Mouse (Mus musculus): Measurements from ENCODE around the gene Lmo7.

Gene Lmo7

DNA sequence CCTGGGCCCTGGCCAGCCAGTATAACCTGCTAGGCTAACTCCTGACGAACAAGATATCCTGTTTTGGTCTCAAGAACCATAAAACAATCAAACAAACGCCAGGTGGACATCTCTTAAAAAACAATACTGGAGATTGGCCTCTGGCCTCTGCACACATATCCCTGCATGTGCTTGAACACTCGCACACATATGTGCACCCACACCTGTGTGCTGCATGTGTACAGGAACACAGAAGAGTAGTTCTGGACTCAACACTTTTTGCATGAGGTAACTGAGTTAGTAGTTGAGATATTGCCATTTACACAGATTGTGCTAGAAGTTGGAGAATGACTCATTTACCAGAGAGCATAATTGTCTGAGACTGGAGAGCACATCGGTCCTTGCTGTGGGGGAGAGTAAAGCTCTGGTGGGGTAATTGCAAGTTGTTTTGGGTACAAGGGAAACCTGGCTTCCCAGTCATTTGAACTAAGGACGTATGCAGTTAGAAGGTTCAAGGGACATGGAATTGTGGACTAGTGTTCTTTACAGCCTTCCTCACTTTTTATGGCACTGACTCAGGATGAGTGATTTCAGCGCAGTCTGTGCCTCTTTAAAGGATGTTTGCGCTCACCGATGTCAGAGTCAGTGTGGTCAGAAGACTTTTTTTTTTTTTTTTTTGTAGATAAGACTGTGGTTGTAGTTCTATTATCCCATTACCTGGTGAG, 148.7 kb downstream of the Lmo7 start:
- no peak for DNase-seq (ENCODE audit: low spot score)

GRCm38 (mm10) chr14:101879050-101879694, 149.4 kb downstream of the Lmo7 start:
- DNase-seq (ENCODE audit: low spot score) = no peak

DNA sequence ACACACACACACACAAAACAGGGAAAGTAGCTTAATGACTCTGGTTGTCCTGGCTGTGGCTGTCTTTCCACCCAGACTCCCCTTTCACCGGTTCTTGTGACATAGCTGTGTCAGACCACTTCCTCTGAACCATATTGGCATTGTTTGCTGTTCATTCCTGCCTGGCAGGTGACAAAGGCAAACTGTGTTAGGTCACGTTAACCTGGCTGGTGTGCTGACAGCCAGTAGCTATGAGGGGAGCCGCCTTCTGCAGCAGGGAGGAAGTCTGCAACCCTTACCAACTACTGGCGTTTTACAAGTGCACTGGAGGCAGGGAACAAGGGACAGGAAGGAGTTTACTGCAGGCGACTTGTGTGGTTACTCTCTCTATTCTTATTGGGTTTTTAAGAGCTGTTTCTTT, 153.2 kb downstream of the Lmo7 start:
- DNase-seq (ENCODE audit: low spot score) = no peak

DNA sequence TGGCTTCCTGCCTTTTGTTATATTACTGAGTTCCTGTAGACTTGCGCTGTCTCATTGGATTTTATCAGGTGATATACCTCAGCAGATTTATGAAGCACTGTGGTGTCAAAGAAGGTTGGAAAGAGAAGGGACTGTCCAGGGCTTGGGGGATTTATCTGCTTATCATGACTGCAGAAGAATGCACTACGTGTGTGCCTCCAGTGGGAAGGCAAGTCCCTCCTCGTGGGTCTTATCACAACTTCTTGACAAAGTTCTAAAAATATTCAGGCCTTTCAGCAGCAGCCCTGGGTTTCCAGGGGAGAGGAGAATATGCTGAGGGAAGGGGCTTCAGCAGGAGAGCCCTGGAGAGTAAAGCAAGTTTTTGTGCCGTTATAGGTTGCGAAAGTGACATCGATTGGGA, 154.0 kb downstream of the Lmo7 start:
- DNase-seq (ENCODE audit: low spot score) = no peak

DNA sequence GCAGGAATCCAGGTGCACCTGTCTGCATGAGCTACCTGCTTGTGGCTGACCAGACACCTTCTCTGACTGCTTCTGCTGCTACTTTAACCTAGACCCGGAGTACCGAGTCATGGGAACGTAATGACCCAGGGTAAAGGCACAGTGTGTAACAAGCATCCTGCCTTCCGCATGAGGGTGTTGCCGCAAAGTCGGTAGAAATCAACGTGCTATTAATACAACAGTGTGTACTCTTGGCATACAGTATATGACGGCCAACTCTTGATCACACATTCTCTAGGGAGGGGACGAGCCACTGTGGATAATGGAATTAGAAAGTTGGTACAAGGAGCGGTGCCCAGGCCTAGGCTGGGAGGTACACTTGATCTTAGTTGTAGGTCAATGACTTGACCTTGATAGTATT, 156.6 kb downstream of the Lmo7 start:
- DNase-seq (ENCODE audit: low spot score) = no peak

DNA sequence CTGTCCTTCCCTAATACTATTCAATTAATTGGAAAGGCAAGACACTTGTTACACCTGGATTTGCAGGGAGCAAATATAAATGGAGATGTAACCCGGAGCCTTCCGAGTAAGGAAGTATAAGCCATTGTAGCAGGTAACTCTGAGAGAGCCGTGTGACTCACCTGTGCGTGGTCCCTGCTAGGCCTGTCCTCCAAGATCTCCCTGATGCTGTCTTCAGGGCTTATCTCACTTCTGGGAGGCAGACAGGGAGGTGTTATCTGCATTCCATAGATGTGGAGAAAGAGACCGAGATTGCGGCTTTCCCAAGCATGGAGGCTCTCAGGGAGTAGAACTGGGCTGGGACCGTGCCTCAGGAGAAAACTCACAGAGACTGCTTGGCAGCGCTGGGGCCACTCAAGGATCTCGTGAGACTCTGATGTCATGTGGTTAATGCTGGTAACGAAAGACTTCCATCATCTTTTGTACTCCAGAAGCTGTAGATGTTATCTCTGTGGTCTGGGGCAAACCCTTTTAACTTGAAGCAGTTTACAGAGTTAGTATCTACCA, 162.2 kb downstream of the Lmo7 start:
- no peak for DNase-seq (ENCODE audit: low spot score)

DNA sequence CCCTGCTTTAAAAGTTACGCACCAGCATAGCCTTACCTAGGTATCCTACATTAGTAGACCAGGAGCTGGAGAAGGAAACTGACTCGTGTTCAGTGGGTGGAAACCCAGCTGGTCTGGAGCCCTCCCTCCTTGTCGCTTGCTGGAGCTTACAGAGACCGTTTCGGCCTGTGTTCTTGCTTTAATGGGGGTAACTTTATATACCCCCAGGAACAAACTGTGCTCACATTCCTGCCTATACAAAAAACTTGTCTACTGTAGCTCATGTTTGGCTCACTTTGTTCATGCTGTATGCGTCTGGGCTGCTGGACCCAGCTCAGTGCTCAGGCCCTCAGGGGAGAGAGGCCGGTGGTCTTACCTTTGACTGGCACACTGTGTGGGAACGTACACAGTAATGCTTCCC, 162.7 kb downstream of the Lmo7 start:
- DNase-seq (ENCODE audit: low spot score) = no peak

GRCm38 (mm10) chr14:101893215-101893614, 163.5 kb downstream of the Lmo7 start:
- no peak for DNase-seq (ENCODE audit: low spot score)

DNA sequence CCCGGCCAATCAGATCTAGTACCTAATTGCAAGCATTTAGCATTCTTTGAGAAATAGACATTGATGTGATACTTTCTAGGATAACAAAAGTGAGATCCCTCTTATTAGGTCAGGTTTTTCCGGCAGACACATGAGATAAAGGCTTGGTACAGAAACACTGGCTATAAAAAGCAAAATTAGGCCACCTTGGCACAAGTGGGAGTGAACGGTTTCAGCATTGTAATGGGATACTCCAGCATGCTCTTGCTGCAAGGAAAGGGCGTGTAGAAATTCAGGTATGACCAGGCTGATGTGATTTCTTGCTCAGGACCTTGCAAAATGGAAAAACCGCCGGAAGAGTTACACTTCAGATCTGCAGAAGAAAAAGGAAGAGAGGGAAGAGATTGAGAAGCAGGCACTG, 168.5 kb downstream of the Lmo7 start:
- DNase-seq (ENCODE audit: low spot score) = no peak

GRCm38 (mm10) chr14:101901496-101901895, 171.7 kb downstream of the Lmo7 start:
- no peak for DNase-seq (ENCODE audit: low spot score)

DNA sequence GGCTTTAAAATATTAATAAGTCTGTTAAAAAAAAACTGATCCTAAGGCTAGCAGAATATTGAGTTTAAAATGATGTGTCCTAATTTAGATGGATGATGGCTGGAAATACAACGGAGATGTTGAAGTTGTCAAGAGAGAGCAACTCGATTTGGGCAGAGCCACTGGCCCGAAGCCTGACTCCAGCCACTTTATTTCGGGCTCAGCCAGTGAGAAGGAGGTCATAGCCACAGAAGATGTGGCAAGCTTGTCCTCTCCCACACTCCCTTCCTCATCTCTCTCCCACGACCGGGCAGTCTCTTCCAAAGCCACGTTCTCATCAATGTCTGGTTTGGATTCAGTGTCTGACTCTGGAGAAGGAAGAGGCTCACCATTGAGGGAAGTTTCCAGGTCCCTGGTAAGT, 172.2 kb downstream of the Lmo7 start:
- no peak for DNase-seq (ENCODE audit: low spot score)

GRCm38 (mm10) chr14:101903722-101904121, 174.0 kb downstream of the Lmo7 start:
- DNase-seq (ENCODE audit: low spot score) = no peak

DNA sequence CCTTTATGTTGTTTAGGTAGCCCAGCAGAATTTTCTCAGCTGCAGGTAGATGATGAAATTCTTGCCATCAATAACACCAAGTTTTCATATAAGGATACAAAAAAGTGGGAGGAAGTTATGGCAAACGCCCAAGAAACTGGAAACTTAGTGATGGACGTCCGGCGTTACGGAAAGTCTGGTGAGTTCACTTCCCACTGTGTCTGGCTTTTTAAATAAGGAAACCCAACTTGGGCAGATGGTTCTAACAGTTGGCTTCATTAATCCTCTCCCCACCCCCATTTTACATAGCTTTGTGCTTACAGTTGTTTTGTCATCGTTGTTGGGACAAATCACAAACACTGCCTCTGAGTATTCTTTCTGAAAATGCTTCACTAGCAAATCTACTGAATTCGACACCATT, 182.2 kb downstream of the Lmo7 start:
- no peak for DNase-seq (ENCODE audit: low spot score)

DNA sequence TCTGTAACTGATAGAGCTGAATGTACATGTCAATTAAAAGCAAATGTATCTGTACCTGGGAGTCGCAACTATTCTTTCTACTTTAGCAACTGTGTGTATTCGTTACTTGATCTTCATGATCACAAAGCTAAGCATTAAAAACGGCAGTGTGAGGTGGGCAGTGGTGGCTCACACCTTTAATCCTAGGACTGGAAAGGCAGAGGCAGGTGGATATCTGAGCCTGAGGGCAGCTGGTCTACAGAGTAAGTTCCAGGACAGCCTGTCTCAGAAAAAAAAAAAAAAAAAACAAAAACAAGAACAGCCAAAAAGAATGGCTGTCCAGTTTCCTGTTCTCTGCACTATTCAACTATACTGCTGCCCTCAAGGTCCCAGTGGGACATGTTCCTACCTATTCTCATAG, 182.6 kb downstream of the Lmo7 start:
- no peak for DNase-seq (ENCODE audit: low spot score)

- no peak for DNase-seq (ENCODE audit: low spot score)
These were observed 184.6 kb downstream of the Lmo7 start for GRCm38 (mm10) chr14:101914321-101914720.

DNA sequence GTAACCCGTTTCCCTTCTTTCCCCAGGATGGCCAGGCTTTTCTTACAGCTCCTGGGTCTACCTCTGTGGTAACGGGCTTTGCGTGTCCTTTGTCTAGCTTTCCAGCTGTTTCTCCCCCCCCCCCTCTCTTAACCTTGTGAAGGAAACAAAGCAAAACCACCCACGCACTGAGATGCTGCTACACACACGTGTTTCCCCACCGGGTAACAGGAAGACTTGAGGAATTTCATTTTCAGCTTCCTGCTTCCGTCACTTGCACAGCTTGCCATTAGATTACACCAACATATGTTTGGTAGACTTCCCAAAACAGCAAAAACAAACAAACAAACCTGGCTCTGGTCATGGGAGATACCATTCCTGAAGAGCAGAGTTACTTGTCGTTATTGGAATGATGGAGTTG, 186.1 kb downstream of the Lmo7 start:
- no peak for DNase-seq (ENCODE audit: low spot score)

- no peak for DNase-seq (ENCODE audit: low spot score)
These were observed 188.7 kb downstream of the Lmo7 start for GRCm38 (mm10) chr14:101918471-101918870.

- DNase-seq (ENCODE audit: low spot score) = no peak
These were observed 198.0 kb downstream of the Lmo7 start for GRCm38 (mm10) chr14:101927646-101928244.

GRCm38 (mm10) chr14:101930576-101931447, 201.1 kb downstream of the Lmo7 start:
- DNase-seq (ENCODE audit: low spot score) = no peak

DNA sequence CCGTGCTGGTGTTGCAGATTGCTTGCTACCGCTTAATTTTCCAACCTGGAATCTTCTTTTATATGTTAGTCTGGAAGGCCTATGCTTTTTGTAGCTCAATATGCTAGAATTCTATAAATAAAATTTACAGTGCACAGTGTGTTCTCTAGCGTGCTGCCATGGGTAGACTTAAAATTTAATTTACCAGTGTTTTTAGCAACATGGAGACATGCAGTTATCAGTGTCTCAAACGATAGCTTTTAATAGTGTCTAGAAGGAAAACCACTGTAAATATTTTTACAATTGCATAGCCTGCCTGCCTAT, 201.6 kb downstream of the Lmo7 start:
- no peak for DNase-seq (ENCODE audit: low spot score)

DNA sequence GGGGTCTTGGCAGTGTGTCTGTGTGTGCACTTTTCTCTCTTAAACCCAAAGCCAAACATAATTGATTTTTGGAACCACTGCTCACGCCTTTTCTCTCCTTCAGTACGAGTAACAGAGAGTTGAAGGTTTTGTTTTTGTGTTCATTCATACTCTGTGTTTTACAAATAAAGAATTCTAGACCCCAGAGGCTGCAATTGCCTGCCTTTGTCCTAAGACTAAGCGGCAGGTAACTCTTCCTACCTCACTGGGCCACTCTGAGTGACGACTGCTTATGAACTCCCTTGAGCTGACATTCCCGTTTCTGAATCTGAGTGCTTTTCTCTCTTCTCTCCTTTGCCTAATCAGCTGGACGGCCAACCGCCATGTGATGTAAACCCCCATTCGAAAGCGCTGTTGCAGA, 203.8 kb downstream of the Lmo7 start:
- DNase-seq (ENCODE audit: low spot score) = no peak

- no peak for DNase-seq (ENCODE audit: low spot score)
These were observed 213.2 kb downstream of the Lmo7 start for GRCm38 (mm10) chr14:101942971-101943370.

Measured in urinary bladder, postnatal 10 days (tissue).